Mouse (Mus musculus): ENCODE results near the gene Col10a1.

The Col10a1 gene

GRCm38 (mm10) chr10:34389681-34390080 lies at the start of gene Col10a1:
TSS of gene Col10a1 (plus strand) at chr10:34389981.
- TF ChIP-seq GATA4 (IDR thresholded peaks at IDR 0.05; ENCODE audit: insufficient replicate concordance, low read length): no peak

- no peak for TF ChIP-seq GATA4 (IDR thresholded peaks at IDR 0.05; ENCODE audit: insufficient replicate concordance, low read length)
Observed at GRCm38 (mm10) chr10:34341014-34341413, 48.8 kb upstream of the Col10a1 start.

- TF ChIP-seq GATA4 (IDR thresholded peaks at IDR 0.05; ENCODE audit: insufficient replicate concordance, low read length): no peak
Observed at GRCm38 (mm10) chr10:34341886-34342285, 47.9 kb upstream of the Col10a1 start.

GRCm38 (mm10) chr10:34352166-34352565 lies 37.6 kb upstream of the Col10a1 start:
- no peak for TF ChIP-seq GATA4 (IDR thresholded peaks at IDR 0.05; ENCODE audit: insufficient replicate concordance, low read length)

- no peak for TF ChIP-seq GATA4 (IDR thresholded peaks at IDR 0.05; ENCODE audit: insufficient replicate concordance, low read length)
Observed at GRCm38 (mm10) chr10:34358263-34358662, 31.5 kb upstream of the Col10a1 start.

- no peak for TF ChIP-seq GATA4 (IDR thresholded peaks at IDR 0.05; ENCODE audit: insufficient replicate concordance, low read length)
Observed at GRCm38 (mm10) chr10:34363756-34364155, 26.0 kb upstream of the Col10a1 start.

GRCm38 (mm10) chr10:34368138-34368537 lies 21.6 kb upstream of the Col10a1 start:
- no peak for TF ChIP-seq GATA4 (IDR thresholded peaks at IDR 0.05; ENCODE audit: insufficient replicate concordance, low read length)

- no peak for TF ChIP-seq GATA4 (IDR thresholded peaks at IDR 0.05; ENCODE audit: insufficient replicate concordance, low read length)
Observed at GRCm38 (mm10) chr10:34373332-34373731, 16.4 kb upstream of the Col10a1 start.

GRCm38 (mm10) chr10:34385636-34386035 lies 4.1 kb upstream of the Col10a1 start:
- TF ChIP-seq GATA4 (IDR thresholded peaks at IDR 0.05; ENCODE audit: insufficient replicate concordance, low read length): no peak

GRCm38 (mm10) chr10:34396959-34397358 lies 7.2 kb downstream of the Col10a1 start:
- no peak for TF ChIP-seq GATA4 (IDR thresholded peaks at IDR 0.05; ENCODE audit: insufficient replicate concordance, low read length)

- TF ChIP-seq GATA4 (IDR thresholded peaks at IDR 0.05; ENCODE audit: insufficient replicate concordance, low read length): no peak
Observed at GRCm38 (mm10) chr10:34399267-34399666, 9.5 kb downstream of the Col10a1 start.

- no peak for TF ChIP-seq GATA4 (IDR thresholded peaks at IDR 0.05; ENCODE audit: insufficient replicate concordance, low read length)
Observed at GRCm38 (mm10) chr10:34418204-34418756, 28.5 kb downstream of the Col10a1 start, which contains the start of gene Nt5dc1. TSS of gene Nt5dc1 (minus strand) at chr10:34418552.

- TF ChIP-seq GATA4 (IDR thresholded peaks at IDR 0.05; ENCODE audit: insufficient replicate concordance, low read length): no peak
Observed at GRCm38 (mm10) chr10:34431783-34432182, 42.0 kb downstream of the Col10a1 start.
